10 mouse cellular contexts compared by ENCODE assay signal in the genomic region with DNA sequence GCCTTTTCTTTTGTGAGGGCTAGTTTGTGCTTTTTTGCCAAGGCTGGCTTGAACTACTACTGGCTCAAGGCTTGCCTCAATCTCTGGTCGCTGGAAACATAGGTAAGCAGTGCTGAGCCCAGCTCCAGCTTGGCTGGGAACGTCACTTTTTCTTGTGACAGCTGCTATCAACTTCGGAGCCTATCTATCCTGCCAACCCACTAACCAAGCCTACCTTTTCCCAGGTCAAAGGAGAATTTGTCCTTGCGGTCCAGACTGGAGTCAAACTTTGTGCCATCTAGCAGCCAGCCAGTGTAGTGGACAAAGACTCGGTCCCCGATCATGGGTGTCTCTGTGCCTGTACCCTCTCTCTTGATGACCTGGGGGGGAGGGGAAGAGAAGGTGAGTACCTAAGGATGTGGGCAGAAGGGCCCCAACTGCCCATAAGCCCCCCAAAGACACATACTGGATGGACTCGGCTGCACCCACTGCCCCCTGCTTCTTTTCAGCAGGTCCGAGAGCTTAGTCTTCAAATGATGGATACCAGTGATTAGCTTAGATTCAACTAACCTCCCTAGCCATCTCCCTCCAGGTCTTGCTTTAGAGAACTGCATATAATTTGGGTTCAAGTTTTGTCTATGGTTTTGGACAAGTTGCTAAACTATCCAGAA. TPM values are rescaled to one million over a fixed set of nuclear protein-coding genes. Genes with fewer than 3 reads are reported as not detected.
DNase-seq lines count a peak whose midpoint lies in the region; ATAC-seq and TF ChIP-seq lines count a peak whose summit lies in the region.
"Had no signal": no experiment of that assay in that cellular context is flagged by ENCODE, and none has a peak within 500 bp of the region (broad histone marks: within the 10 kb centered on the region; RNA-seq: fewer than 3 reads in every experiment).

No protein-coding gene starts in this region.

- TF ChIP-seq CTCF in thymus, adult 2 months (IDR thresholded peaks at IDR 0.05; ENCODE audit: borderline replicate concordance, control insufficient read depth, extremely low read depth, insufficient read depth, low read length, poor library complexity) = no peak

- ATAC-seq in hindbrain, embryonic 14.5 days (ENCODE audit: low FRiP score) = no peak
- ATAC-seq in midbrain, embryonic 12.5 days (ENCODE audit: low FRiP score, low read depth) = no peak
- ATAC-seq: CD4-positive, CD25-positive, alpha-beta regulatory T cell, adult 4 months had no signal

- H3K9ac ChIP-seq in hindbrain, embryonic 14.5 days = peak overlapping the region; percentile 98
- peak overlapping the region; percentile 92 for H3K9ac ChIP-seq in midbrain, embryonic 12.5 days (replicated peaks)

- 0 out of 2 replicates have a peak overlapping the region, but pooled peaks have one; percentile 13 for H3K27ac ChIP-seq in heart, embryonic 10.5 days
- H3K27ac ChIP-seq in embryonic facial prominence, embryonic 10.5 days (replicated peaks) = peak overlapping the region; percentile 99
- no peak overlapping the region for H3K27ac ChIP-seq in hindbrain, embryonic 14.5 days
- no peak overlapping the region for H3K27ac ChIP-seq in midbrain, embryonic 12.5 days (replicated peaks)
- no peak overlapping the region for H3K27ac ChIP-seq in thymus, adult 2 months (ENCODE audit: control insufficient read depth, insufficient read depth, low read length)

- H3K4me2 ChIP-seq in hindbrain, embryonic 14.5 days (replicated peaks) = peak overlapping the region; percentile 70
- H3K4me2 ChIP-seq in midbrain, embryonic 12.5 days (replicated peaks) = peak overlapping the region; percentile 71

- peaks cover 52% of the 10 kb centered on the region for H3K36me3 ChIP-seq in heart, embryonic 10.5 days
- peaks cover 53% of the 10 kb centered on the region for H3K36me3 ChIP-seq in embryonic facial prominence, embryonic 10.5 days (replicated peaks)
- H3K36me3 ChIP-seq in hindbrain, embryonic 14.5 days (replicated peaks; ENCODE audit: control insufficient read depth, insufficient read depth) = peaks cover 49% of the 10 kb centered on the region
- peaks cover 50% of the 10 kb centered on the region for H3K36me3 ChIP-seq in midbrain, embryonic 12.5 days
- peaks cover 42% of the 10 kb centered on the region for H3K36me3 ChIP-seq in thymus, adult 2 months (ENCODE audit: control insufficient read depth, insufficient read depth, low read length)

- peak overlapping the region; percentile 98 for H3K4me3 ChIP-seq in heart, embryonic 10.5 days
- H3K4me3 ChIP-seq in embryonic facial prominence, embryonic 10.5 days = peak overlapping the region; percentile 100
- peak overlapping the region; percentile 97 for H3K4me3 ChIP-seq in hindbrain, embryonic 14.5 days (replicated peaks; ENCODE audit: low read length)
- H3K4me3 ChIP-seq in midbrain, embryonic 12.5 days = peak overlapping the region; percentile 96
- no peak overlapping the region for H3K4me3 ChIP-seq in thymus, adult 2 months (ENCODE audit: control insufficient read depth, insufficient read depth, low read length)

- H3K4me1 ChIP-seq in heart, embryonic 10.5 days = peaks cover 28% of the 10 kb centered on the region
- H3K4me1 ChIP-seq in embryonic facial prominence, embryonic 10.5 days = peaks cover 23% of the 10 kb centered on the region
- peaks cover 8% of the 10 kb centered on the region for H3K4me1 ChIP-seq in hindbrain, embryonic 14.5 days (replicated peaks; ENCODE audit: control insufficient read depth, insufficient read depth, low read length)
- H3K4me1 ChIP-seq in midbrain, embryonic 12.5 days = peaks cover 16% of the 10 kb centered on the region
- H3K4me1 ChIP-seq in thymus, adult 2 months (replicated peaks; ENCODE audit: control insufficient read depth, insufficient read depth, low read length) = peaks cover 9% of the 10 kb centered on the region

- H3K9me3 ChIP-seq in heart, embryonic 10.5 days = no peaks in the 10 kb centered on the region
- H3K9me3 ChIP-seq in embryonic facial prominence, embryonic 10.5 days = no peaks in the 10 kb centered on the region
- no peaks in the 10 kb centered on the region for H3K9me3 ChIP-seq in hindbrain, embryonic 14.5 days (ENCODE audit: control insufficient read depth, low read length)
- no peaks in the 10 kb centered on the region for H3K9me3 ChIP-seq in midbrain, embryonic 12.5 days

- TF ChIP-seq POLR2A in thymus, adult 2 months (IDR thresholded peaks at IDR 0.05; ENCODE audit: control insufficient read depth, extremely low read depth, insufficient read depth, low read length, poor library complexity) = no peak

- WGBS in heart, embryonic 10.5 days = 85% methylated on average over 8 of the region's 8 CpGs
- WGBS in embryonic facial prominence, embryonic 10.5 days = 90% methylated on average over 8 of the region's 8 CpGs
- WGBS in hindbrain, embryonic 14.5 days = 86% methylated on average over 8 of the region's 8 CpGs
- 90% methylated on average over 8 of the region's 8 CpGs for whole genome bisulfite sequencing in midbrain, embryonic 12.5 days
- 96% methylated on average over 8 of the region's 8 CpGs for WGBS in thymus, adult 2 months

- H3K27me3 ChIP-seq in heart, embryonic 10.5 days (ENCODE audit: insufficient read depth, poor library complexity, severe bottlenecking) = no peaks in the 10 kb centered on the region
- H3K27me3 ChIP-seq in embryonic facial prominence, embryonic 10.5 days (replicated peaks; ENCODE audit: low read depth, poor library complexity, severe bottlenecking) = 0 out of 2 replicates have a peak, but pooled peaks cover 6% of the 10 kb centered on the region
- H3K27me3 ChIP-seq in hindbrain, embryonic 14.5 days (ENCODE audit: control insufficient read depth, insufficient read depth, low read length) = no peaks in the 10 kb centered on the region
- H3K27me3 ChIP-seq in midbrain, embryonic 12.5 days = peaks cover 9% of the 10 kb centered on the region; the same call in 1 of the 2 replicates
- no peaks in the 10 kb centered on the region for H3K27me3 ChIP-seq in thymus, adult 2 months (ENCODE audit: control insufficient read depth, insufficient read depth, low read length)

- DNase-seq in heart, embryonic 10.5 days (ENCODE audit: low spot score) = no peak
- DNase-seq in heart, adult 9 months (ENCODE audit: low spot score in 2 of 2) = no peak
- DNase-seq in embryonic facial prominence, embryonic 10.5 days (ENCODE audit: low spot score) = no peak
- no peak for DNase-seq in hindbrain, embryonic 14.5 days (ENCODE audit: low spot score)
- no peak for DNase-seq in thymus, adult 2 months
- DNase-seq in B cell, adult 2 months = no peak
- DNase-seq in gastrocnemius, postnatal 10 days = no peak
- DNase-seq: gastrocnemius, postnatal 25 days had no signal

RNA-seq across cellular contexts. Expression of a gene that starts 2.0 kb away (rescaled TPM):
- 362 and 541 TPM in 2 replicates for polyA plus RNA-seq in heart, embryonic 10.5 days (2016; fragmentation: Nextera tagmentation; extraction: Ambion mirVana)
- polyA plus RNA-seq in embryonic facial prominence, embryonic 10.5 days (2016; fragmentation: Nextera tagmentation; extraction: Ambion mirVana) = 813 and 858 TPM in 2 replicates
- polyA plus RNA-seq in hindbrain, embryonic 14.5 days (2014; fragmentation: Nextera tagmentation; extraction: Ambion mirVana) = 293 and 307 TPM in 2 replicates
- polyA plus RNA-seq in midbrain, embryonic 12.5 days (2016; fragmentation: Nextera tagmentation; extraction: Ambion mirVana) = 496 and 515 TPM in 2 replicates
- polyA plus RNA-seq in thymus, adult 2 months (2012; rRNA removed) = 138 and 139 TPM in 2 replicates
- total RNA-seq in gastrocnemius, postnatal 10 days (2021) = 10 to 100 TPM; 88.1 to 90.8 TPM

RNA-seq across cellular contexts. Expression of a gene that starts 11.8 kb away (rescaled TPM):
- polyA plus RNA-seq in heart, embryonic 10.5 days (2016; fragmentation: Nextera tagmentation; extraction: Ambion mirVana) = 36.9 and 37.1 TPM in 2 replicates
- polyA plus RNA-seq in embryonic facial prominence, embryonic 10.5 days (2016; fragmentation: Nextera tagmentation; extraction: Ambion mirVana) = 39.0 and 43.7 TPM in 2 replicates
- polyA plus RNA-seq in hindbrain, embryonic 14.5 days (2014; fragmentation: Nextera tagmentation; extraction: Ambion mirVana) = 36.0 and 39.4 TPM in 2 replicates
- 39.2 TPM in 2 replicates for polyA plus RNA-seq in midbrain, embryonic 12.5 days (2016; fragmentation: Nextera tagmentation; extraction: Ambion mirVana)
- 55.6 and 56.4 TPM in 2 replicates for polyA plus RNA-seq in thymus, adult 2 months (2012; rRNA removed)
- total RNA-seq in gastrocnemius, postnatal 10 days (2021) = 10 to 100 TPM; 21.6 to 24.9 TPM

RNA-seq across cellular contexts. Expression of a gene that starts 37.4 kb away (rescaled TPM):
- polyA plus RNA-seq in heart, embryonic 10.5 days (2016; fragmentation: Nextera tagmentation; extraction: Ambion mirVana) = 2.1 and 2.4 TPM in 2 replicates
- polyA plus RNA-seq in embryonic facial prominence, embryonic 10.5 days (2016; fragmentation: Nextera tagmentation; extraction: Ambion mirVana) = 2.0 and 2.2 TPM in 2 replicates
- polyA plus RNA-seq in hindbrain, embryonic 14.5 days (2014; fragmentation: Nextera tagmentation; extraction: Ambion mirVana) = 8.9 and 9.0 TPM in 2 replicates
- polyA plus RNA-seq in midbrain, embryonic 12.5 days (2016; fragmentation: Nextera tagmentation; extraction: Ambion mirVana) = 4.1 and 5.4 TPM in 2 replicates
- 0.59 TPM in 2 replicates for polyA plus RNA-seq in thymus, adult 2 months (2012; rRNA removed)
- 1 to 10 TPM; 3.3 to 3.4 TPM for total RNA-seq in gastrocnemius, postnatal 10 days (2021)

Comparison
In these comparisons a context has a peak if more than half of its experiments do, and no peak if none do; other contexts are left out.
1. H3K27ac ChIP-seq: peak in heart, embryonic 10.5 days (single experiment) and embryonic facial prominence, embryonic 10.5 days (single experiment); none in hindbrain, embryonic 14.5 days (single experiment), midbrain, embryonic 12.5 days (single experiment) and thymus, adult 2 months (single experiment).